Mouse (Mus musculus) B cell, adult 2 months (primary cell): ENCODE data around the gene Olfr688.
A peak's percentile ranks its signal among the peaks of the same experiment; 100 is the strongest.

Experiments
- DNase-seq, 2 experiments: peaks; one replicate each; pipeline ENCODE4 v3.0.0; 2022

Olfr688 gene

GRCm38 (mm10) chr7:105287795-105288194 is at the start of gene Olfr688:
Olfr688 (plus strand) TSS chr7:105288095.
- no peak for DNase-seq

GRCm38 (mm10) chr7:105247671-105248070 is 40.2 kb upstream of the Olfr688 start:
- no peak for DNase-seq

GRCm38 (mm10) chr7:105248197-105248596 is 39.7 kb upstream of the Olfr688 start:
- DNase-seq, result no peak

- DNase-seq, result peak; percentile 40 to 50
These were observed 31.2 kb upstream of the Olfr688 start for GRCm38 (mm10) chr7:105256656-105257055.

GRCm38 (mm10) chr7:105272426-105272825 is 15.5 kb upstream of the Olfr688 start:
- no peak for DNase-seq

- no peak for DNase-seq
These were observed 2.2 kb downstream of the Olfr688 start for GRCm38 (mm10) chr7:105290051-105290450.

- no peak for DNase-seq
These were observed 23.0 kb downstream of the Olfr688 start, which contains the start of gene Olfr689 for GRCm38 (mm10) chr7:105310865-105311264. Olfr689 (plus strand) TSS chr7:105311165.

- DNase-seq, result no peak
These were observed 37.4 kb downstream of the Olfr688 start for GRCm38 (mm10) chr7:105325302-105325701.

GRCm38 (mm10) chr7:105334004-105334403 is 46.1 kb downstream of the Olfr688 start, which contains the start of gene Olfr690:
Olfr690 (minus strand) TSS chr7:105334104.
- DNase-seq, result no peak
